Mouse (Mus musculus) thymus, postnatal 14 days (tissue): ENCODE measurements around the gene Mras.

ENCODE experiments used
- DNase-seq: peaks from one replicate; pipeline ENCODE4 v3.0.0; 2021

The Mras gene

GRCm38 (mm10) chr9:99437031-99437764 is at the start of gene Mras:
Gene Mras, minus strand, starts transcription at chr9:99437381.
- no peak for DNase-seq

- DNase-seq = no peak
Measured at GRCm38 (mm10) chr9:99485144-99485543, 48.0 kb upstream of the Mras start.

- no peak for DNase-seq
Measured at GRCm38 (mm10) chr9:99484632-99485031, 47.5 kb upstream of the Mras start.

GRCm38 (mm10) chr9:99483191-99483590 is 46.0 kb upstream of the Mras start:
- no peak for DNase-seq

- no peak for DNase-seq
Measured at GRCm38 (mm10) chr9:99480764-99481163, 43.6 kb upstream of the Mras start.

- DNase-seq = peak; percentile 33
Measured at GRCm38 (mm10) chr9:99479181-99479711, 42.1 kb upstream of the Mras start.

GRCm38 (mm10) chr9:99471334-99471733 is 34.2 kb upstream of the Mras start:
- no peak for DNase-seq

- DNase-seq = no peak
Measured at GRCm38 (mm10) chr9:99470347-99471092, 33.3 kb upstream of the Mras start.

GRCm38 (mm10) chr9:99469681-99470273 is 32.6 kb upstream of the Mras start:
- DNase-seq = peak; percentile 30

GRCm38 (mm10) chr9:99468572-99468971 is 31.4 kb upstream of the Mras start:
- DNase-seq = no peak

GRCm38 (mm10) chr9:99464876-99465275 is 27.7 kb upstream of the Mras start:
- DNase-seq = no peak

- DNase-seq = no peak
Measured at GRCm38 (mm10) chr9:99459730-99460129, 22.5 kb upstream of the Mras start.

GRCm38 (mm10) chr9:99458529-99459208 is 21.5 kb upstream of the Mras start:
- peak; percentile 65 for DNase-seq

GRCm38 (mm10) chr9:99454211-99454610 is 17.0 kb upstream of the Mras start:
- DNase-seq = no peak

- DNase-seq = no peak
Measured at GRCm38 (mm10) chr9:99451161-99451560, 14.0 kb upstream of the Mras start, which contains the start of gene Nme9. Gene Nme9, plus strand, starts transcription at chr9:99451475.

GRCm38 (mm10) chr9:99449886-99450647 is 12.9 kb upstream of the Mras start:
- DNase-seq = peak; percentile 27

GRCm38 (mm10) chr9:99447323-99447722 is 10.1 kb upstream of the Mras start:
- no peak for DNase-seq

- no peak for DNase-seq
Measured at GRCm38 (mm10) chr9:99446259-99446658, 9.1 kb upstream of the Mras start.

- peak; percentile 21 for DNase-seq
Measured at GRCm38 (mm10) chr9:99444590-99445178, 7.5 kb upstream of the Mras start.

- DNase-seq = no peak
Measured at GRCm38 (mm10) chr9:99441647-99442433, 4.7 kb upstream of the Mras start.

GRCm38 (mm10) chr9:99440941-99441340 is 3.8 kb upstream of the Mras start:
- DNase-seq = no peak
